Mouse (Mus musculus) cortical plate, adult 2 months (tissue): ENCODE measurements around the gene Diras2. TPM values are rescaled to one million over a fixed set of nuclear protein-coding genes. Genes with fewer than 3 reads are reported as not detected.

ENCODE experiments used
- H3K27ac ChIP-seq: fragments of 200-500 bp; 2 replicates; pipeline ENCODE4 v1.5.1; 2012; ENCODE audit warnings: low read length, control low read depth, inconsistent platforms; ENCODE audit not compliant: insufficient read depth
- H3K4me1 ChIP-seq: fragments of 200-500 bp; 2 replicates; pipeline ENCODE4 v1.6.1; 2011; ENCODE audit warnings: low read length; ENCODE audit not compliant: control insufficient read depth, insufficient read depth
- H3K4me3 ChIP-seq: fragments of 200-500 bp; 2 replicates; pipeline ENCODE4 v1.5.1; 2011; ENCODE audit warnings: mild to moderate bottlenecking, low read length, control low read depth; ENCODE audit not compliant: insufficient read depth
- CTCF ChIP-seq: fragments of 200-500 bp; IDR thresholded peaks from 2 replicates; pipeline ENCODE4 v1.5.1; 2011; ENCODE audit warnings: mild to moderate bottlenecking, control low read depth, low read length; ENCODE audit not compliant: insufficient read depth; ENCODE audit errors: extremely low read depth
- POLR2A ChIP-seq: fragments of 200-500 bp; IDR thresholded peaks from 2 replicates; pipeline ENCODE4 v1.6.1; 2011; ENCODE audit warnings: mild to moderate bottlenecking, low read length, control low read depth; ENCODE audit not compliant: insufficient read depth; ENCODE audit errors: extremely low read depth
- polyA plus RNA-seq: library from polyadenylated mRNA; depleted of rRNA; stranded (reverse); fragments of >200 nt; gene quantifications from 2 replicates; pipeline ENCODE4 v1.2.3, GENCODE M21; 2012

The Diras2 gene
- polyA plus RNA-seq, 1 experiment: 183 TPM

DNA sequence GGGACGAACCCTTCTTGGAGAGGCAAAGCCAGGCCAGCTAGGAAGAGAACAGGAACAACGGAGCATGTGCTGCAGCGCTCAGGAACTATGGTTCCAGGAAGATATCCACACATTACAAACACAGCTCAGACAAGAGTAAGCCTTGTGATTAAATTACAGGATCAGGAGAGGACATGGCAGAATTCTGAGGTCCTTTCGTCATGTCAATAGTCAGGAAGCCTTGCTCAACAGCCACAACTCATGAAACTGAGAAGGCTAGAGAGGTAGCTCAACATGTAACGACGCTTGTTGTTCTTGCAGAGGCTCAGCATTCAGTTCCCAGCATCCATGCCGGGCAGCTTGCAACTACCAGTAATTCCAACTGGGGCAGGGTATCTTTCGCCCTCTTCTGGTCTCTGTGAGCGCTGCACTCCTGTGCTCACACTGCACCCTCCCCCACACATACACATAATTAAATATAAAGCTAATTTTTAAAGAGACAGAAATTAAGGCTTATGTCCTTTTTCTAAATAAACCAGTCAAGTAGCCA, 7.6 kb upstream of the Diras2 start:
- TF ChIP-seq CTCF (no peak), POLR2A (no peak)
- Histone ChIP-seq H3K4me3 (no peak overlapping the region), H3K27ac (no peak overlapping the region), H3K4me1 (no peaks in the 10 kb centered on the region)

DNA sequence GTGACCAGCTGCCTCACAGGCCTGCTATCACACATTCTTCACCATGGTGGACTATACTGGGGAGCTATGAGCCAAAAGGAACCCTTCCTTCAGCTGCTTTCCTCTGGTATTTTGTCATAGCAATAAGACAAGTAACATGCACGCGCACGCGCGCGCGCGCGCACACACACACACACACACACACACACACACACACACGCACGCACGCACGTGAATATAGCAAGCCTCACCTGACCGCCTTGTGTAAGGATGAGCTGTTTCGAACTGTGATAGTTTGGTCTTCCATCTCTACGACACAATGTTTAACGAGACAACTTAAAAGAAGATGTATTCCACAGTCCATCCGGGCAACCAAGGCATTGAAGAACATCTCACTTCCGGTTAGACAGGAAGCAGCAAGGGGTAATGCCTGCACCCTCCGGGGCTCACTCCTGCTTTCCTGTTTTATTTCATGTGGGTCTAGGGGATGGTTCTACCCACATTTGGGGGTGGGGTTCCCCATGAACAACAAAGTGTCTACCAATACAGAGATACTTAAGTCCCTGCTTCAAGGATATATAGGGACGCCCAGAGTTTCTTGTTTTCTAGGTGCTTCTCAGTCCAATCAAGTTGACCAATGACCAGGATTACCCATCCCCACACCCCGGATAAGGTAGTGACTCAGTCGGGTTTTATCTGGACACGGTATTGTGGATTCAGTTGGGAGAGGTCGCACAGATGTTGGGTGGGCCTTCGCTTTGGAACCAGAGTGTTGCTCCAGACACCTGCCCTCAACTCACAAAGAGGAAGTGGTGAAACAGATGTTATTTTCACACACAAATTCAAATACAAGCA, 6.9 kb upstream of the Diras2 start:
- Histone ChIP-seq H3K27ac (no peak overlapping the region), H3K4me3 (no peak overlapping the region), H3K4me1 (no peaks in the 10 kb centered on the region)
- TF ChIP-seq POLR2A (no peak), CTCF (no peak)

DNA sequence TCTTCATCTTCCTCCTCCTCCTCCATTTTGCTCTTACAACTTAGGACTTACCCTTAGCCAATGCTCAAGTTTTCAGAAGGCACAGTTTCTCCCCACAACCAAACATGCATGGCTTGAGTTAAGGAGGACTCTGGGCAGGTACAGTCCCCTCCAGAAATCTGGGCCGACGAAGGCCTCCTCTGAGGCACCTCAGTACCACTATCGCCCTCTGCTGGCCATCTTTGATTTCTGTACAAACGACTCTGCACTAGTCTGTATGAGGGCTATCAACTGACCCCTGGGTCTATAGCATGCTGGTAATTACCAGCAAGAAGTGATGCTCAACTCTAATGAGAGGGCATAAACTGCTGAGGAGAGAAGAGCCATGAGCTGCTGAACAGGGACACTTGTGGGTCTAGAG, 4.5 kb upstream of the Diras2 start:
- TF ChIP-seq POLR2A: no peak
- peak; percentile 67 for TF ChIP-seq CTCF
- Histone ChIP-seq H3K4me1 (no peaks in the 10 kb centered on the region), H3K27ac (no peak overlapping the region), H3K4me3 (no peak overlapping the region)

DNA sequence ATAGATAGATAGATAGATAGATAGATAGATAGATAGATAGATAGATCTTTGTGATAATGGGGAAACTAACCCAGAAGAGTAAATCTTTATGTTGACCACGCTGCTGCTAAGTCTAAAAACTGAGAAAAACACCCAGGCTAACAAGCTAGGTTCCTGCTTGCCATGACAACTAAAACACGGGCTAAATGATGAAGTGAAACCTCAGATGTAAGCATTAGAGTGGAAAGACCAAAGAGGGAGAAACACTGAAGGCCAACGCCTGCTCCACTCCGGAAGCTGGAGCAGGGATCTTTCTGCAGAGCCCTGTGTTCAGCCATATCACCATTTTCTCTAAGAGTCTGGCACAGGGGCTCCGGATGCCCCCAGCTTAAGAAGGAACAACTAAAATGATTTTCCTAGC, 2.6 kb upstream of the Diras2 start:
- no peak for TF ChIP-seq CTCF
- TF ChIP-seq POLR2A: no peak
- Histone ChIP-seq H3K4me3 (no peak overlapping the region), H3K4me1 (no peaks in the 10 kb centered on the region), H3K27ac (no peak overlapping the region)

- TF ChIP-seq CTCF (peak; percentile 65), POLR2A (peak; percentile 82)
- Histone ChIP-seq H3K4me3 (peak overlapping the region; percentile 82), H3K4me1 (no peaks in the 10 kb centered on the region), H3K27ac (peak overlapping the region; percentile 92)
These were observed 802 bp downstream of the Diras2 start for GRCm38 (mm10) chr13:52530008-52530945.

DNA sequence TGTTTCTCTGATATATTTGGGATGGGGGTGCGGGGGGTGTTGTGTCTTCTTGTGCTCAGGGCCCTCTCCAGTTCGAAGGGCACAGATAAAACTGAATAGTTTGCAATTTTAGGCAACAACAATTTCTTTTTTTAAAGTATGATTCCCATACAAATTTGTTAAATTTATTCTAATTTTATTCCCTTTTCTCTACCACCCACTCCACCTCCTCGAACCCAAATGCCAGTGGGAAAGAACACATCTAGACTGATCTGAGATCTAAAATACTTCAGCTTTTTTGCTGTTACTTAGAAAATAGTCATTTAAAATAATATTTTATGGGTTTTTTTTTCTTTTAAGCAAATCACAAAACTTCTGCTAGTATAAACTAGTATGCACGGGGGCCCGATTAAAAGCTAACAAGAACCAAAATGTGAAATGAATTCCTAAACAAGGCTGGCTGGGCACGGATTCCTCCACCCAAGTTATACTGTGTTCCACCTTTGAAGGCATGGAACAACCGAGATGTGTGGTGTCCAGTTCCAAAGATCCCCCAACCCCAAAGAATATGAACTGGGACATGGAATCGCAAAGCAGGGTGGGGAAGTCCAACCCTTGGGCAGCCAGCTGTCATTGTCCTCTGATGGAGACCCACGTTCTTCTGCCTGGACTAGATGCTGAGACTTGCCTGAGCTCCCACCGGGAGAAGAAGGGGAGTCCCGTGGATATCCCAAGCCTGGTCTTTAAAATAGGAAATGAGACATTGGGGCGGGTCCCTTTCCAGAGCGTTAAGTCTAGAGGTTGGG, 1.7 kb downstream of the Diras2 start:
- peak overlapping the region; percentile 92 for H3K27ac ChIP-seq
- TF ChIP-seq CTCF (no peak), POLR2A (0 out of 2 replicates have a peak, but pooled peaks have one; percentile 4)
- H3K4me1 ChIP-seq: peaks cover 3% of the 10 kb centered on the region

DNA sequence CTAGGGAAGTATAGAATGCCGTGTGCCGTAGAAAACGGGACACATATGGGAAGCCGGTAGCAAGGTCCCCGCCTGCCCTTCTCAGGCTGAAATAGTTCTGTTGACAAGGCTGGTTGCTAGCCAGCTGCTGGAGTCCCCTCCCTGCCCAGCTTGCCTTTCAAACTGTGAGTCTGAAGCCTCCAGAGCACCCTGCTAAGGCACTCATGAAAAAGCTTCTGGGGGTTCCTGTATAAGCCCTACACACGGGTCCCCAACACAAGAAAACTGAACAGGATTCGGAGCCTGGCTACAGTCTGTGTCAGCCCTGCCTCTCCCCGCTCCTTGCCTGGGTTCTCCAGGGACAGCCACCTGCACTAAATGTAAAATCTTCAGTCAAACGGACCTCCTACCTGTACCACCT, 2.3 kb downstream of the Diras2 start:
- Histone ChIP-seq H3K27ac (peak overlapping the region; percentile 88), H3K4me1 (peaks cover 4% of the 10 kb centered on the region), H3K4me3 (peak overlapping the region; percentile 82)
- TF ChIP-seq CTCF (no peak), POLR2A (no peak)

More for the DNA sequence above, 1.7 kb downstream of the Diras2 start:
- peak overlapping the region; percentile 82 for H3K4me3 ChIP-seq

GRCm38 (mm10) chr13:52528281-52528680, 2.8 kb downstream of the Diras2 start:
- peak overlapping the region; percentile 82 for H3K4me3 ChIP-seq
- no peak overlapping the region; the same call in 1 of the 2 replicates for H3K27ac ChIP-seq
- TF ChIP-seq CTCF: no peak
- no peak for TF ChIP-seq POLR2A

More at GRCm38 (mm10) chr13:52528281-52528680, 2.8 kb downstream of the Diras2 start:
- H3K4me1 ChIP-seq: peaks cover 4% of the 10 kb centered on the region
